Mouse (Mus musculus): Measurements from ENCODE around the gene Ntn3. TPM values are rescaled to one million over a fixed set of nuclear protein-coding genes. Genes with fewer than 3 reads are reported as not detected.

Ntn3 gene
- polyA plus RNA-seq, 1 experiment from 2014 or later = 2.0 TPM

DNA sequence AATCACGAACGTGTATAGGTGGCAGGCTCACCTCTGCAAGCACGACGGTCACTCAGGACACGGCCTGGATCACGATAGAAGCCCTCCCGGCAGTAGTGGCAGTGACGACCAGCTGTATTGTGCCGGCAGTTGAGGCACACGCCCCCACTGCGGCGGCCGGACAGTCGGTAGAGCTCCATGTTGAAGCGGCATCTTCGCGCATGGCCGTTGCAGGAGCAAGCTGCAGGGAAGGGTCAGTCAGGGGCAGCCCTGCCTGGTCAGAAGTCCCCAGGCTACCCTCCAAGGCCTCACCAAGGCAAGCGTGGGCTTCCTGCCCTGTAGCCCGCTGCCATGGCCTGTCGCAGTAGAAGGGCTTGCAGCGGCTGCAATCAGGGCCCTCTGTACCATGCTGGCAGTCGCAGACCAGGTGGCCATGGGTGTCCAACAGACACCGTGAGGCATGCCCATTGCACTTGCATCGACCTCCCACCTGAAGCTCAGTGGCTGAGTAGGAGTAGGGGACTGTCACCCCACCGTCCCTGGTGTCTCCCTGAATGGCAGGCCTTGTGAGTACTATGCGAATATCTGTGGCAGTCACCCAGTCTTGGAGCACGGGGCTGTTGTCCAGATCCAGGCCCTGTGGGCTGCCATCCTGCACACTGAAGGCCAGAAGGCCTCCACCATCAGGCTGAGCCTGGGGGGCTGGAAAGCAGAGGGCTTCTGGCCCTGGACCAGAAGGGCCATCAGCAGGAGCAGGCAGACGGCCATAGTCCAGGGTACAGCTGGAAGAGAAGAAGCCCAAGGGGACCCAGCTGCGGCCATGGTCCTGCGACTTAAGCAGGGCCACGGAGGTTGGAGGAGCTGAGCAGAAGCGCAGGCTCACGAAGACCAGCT lies 1.3 kb downstream of the Ntn3 start:
- Histone ChIP-seq H3K9ac (ENCODE audit: low read depth, low read length) (peak overlapping the region; percentile 66; the same call in 1 of the 2 replicates), H3K27ac (ENCODE audit: low read depth, low read length) (peak overlapping the region; percentile 48; the same call in 1 of the 2 replicates), H3K27me3 (ENCODE audit: control insufficient read depth, insufficient read depth, low read length) (peaks cover 32% of the 10 kb centered on the region), H3K9me3 (replicated peaks; ENCODE audit: control insufficient read depth, low read length) (no peaks in the 10 kb centered on the region), H3K36me3 (ENCODE audit: control insufficient read depth, insufficient read depth, low read length) (no peaks in the 10 kb centered on the region), H3K4me1 (ENCODE audit: control insufficient read depth, insufficient read depth, low read length) (peaks cover 67% of the 10 kb centered on the region), H3K4me2 (peak overlapping the region; percentile 97), H3K4me3 (ENCODE audit: low read depth, low read length) (peak overlapping the region; percentile 44)
- ATAC-seq (replicated peaks; ENCODE audit: insufficient number of reproducible peaks, low FRiP score, low TSS enrichment) = no peak
- 55% methylated on average over 34 of the region's 34 CpGs for WGBS (ENCODE audit: insufficient replicate concordance)

DNA sequence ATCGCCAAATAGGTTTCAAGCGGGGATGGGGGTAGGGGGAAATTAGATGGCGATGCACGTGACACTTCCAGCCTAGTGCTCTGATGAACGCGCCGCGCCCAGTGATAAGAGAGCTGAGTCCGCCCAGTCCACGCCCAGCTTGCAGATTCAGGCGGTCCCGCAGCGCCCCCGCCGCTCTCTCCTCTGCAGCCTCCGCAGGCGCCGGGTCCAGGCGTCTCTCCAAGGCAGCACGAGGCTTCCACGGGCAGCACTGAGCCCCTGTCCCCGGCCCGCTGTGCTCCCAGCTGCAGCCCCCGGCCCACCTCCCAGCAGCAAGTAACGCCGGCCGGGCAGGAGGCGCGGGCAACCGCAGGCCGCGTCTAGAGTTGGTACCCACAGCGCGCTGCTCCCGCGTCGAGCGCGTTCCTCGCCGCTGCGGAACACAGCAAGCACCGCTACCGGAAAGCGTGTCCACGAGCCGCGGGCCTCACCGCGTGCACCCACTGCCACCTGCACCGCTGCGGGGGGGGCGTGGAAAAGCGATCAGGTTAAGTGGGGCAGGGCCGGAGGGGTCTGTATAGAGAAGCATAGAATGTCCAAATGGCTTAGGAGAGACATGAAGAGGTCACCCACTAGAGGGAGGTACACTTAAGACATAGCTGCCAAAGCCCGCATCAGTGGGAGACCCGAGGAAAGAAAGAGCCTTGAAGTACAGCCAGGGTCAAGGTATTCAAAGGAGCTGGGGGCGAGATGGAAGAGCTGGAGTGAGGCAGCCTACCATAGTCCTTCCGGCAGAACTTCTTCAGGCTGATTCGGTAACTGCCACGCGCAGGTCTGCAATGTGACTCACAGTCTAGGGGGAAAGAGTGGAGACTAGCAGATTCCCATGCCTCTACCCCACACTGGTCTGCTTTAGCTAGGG lies 2.6 kb downstream of the Ntn3 start:
- H3K27me3 ChIP-seq (ENCODE audit: control insufficient read depth, insufficient read depth, low read length) = peaks cover 32% of the 10 kb centered on the region
- no peak overlapping the region for H3K27ac ChIP-seq (ENCODE audit: low read depth, low read length)
- H3K9ac ChIP-seq (ENCODE audit: low read depth, low read length) = peak overlapping the region; percentile 70
- H3K4me2 ChIP-seq = peak overlapping the region; percentile 97
- peak overlapping the region; percentile 71 for H3K4me3 ChIP-seq (ENCODE audit: low read depth, low read length)
- no peaks in the 10 kb centered on the region for H3K36me3 ChIP-seq (ENCODE audit: control insufficient read depth, insufficient read depth, low read length)
- H3K4me1 ChIP-seq (ENCODE audit: control insufficient read depth, insufficient read depth, low read length) = peaks cover 68% of the 10 kb centered on the region
- 6% methylated on average over 60 of the region's 62 CpGs for WGBS (ENCODE audit: insufficient replicate concordance)
- ATAC-seq (replicated peaks; ENCODE audit: insufficient number of reproducible peaks, low FRiP score, low TSS enrichment) = 0 out of 2 replicates have a peak, but pooled peaks have one; percentile 25
- H3K9me3 ChIP-seq (replicated peaks; ENCODE audit: control insufficient read depth, low read length) = no peaks in the 10 kb centered on the region

DNA sequence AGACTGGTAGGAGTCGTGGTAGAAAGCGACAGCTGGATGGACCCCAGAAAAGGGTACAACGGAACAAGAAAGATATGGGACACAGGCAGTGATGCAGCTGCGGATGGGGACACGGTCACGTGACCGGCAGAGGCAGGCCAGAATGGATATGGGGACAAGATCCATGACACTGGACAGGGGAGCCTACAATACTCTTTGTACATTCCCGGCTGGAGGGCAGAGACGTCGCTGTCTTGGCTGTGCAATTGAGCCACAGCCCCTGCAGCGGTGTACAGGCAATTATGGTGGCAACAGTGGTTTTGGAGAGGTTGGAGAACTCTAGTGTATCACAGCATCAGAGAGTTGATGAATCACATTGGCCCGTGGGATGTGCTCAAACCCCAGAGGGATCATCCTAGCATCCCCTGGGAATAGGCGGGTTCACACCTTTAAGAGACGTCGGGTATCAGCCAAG lies 3.4 kb downstream of the Ntn3 start:
- Histone ChIP-seq H3K4me2 (peak overlapping the region; percentile 97), H3K9ac (ENCODE audit: low read depth, low read length) (peak overlapping the region; percentile 84), H3K36me3 (ENCODE audit: control insufficient read depth, insufficient read depth, low read length) (no peaks in the 10 kb centered on the region), H3K4me3 (ENCODE audit: low read depth, low read length) (peak overlapping the region; percentile 71), H3K9me3 (replicated peaks; ENCODE audit: control insufficient read depth, low read length) (no peaks in the 10 kb centered on the region), H3K27me3 (ENCODE audit: control insufficient read depth, insufficient read depth, low read length) (peaks cover 29% of the 10 kb centered on the region), H3K27ac (ENCODE audit: low read depth, low read length) (0 out of 2 replicates have a peak overlapping the region, but pooled peaks have one; percentile 46), H3K4me1 (ENCODE audit: control insufficient read depth, insufficient read depth, low read length) (peaks cover 62% of the 10 kb centered on the region)
- 8% methylated on average over 15 of the region's 15 CpGs for WGBS (ENCODE audit: insufficient replicate concordance)
- ATAC-seq (replicated peaks; ENCODE audit: insufficient number of reproducible peaks, low FRiP score, low TSS enrichment) = 0 out of 2 replicates have a peak, but pooled peaks have one; percentile 2

DNA sequence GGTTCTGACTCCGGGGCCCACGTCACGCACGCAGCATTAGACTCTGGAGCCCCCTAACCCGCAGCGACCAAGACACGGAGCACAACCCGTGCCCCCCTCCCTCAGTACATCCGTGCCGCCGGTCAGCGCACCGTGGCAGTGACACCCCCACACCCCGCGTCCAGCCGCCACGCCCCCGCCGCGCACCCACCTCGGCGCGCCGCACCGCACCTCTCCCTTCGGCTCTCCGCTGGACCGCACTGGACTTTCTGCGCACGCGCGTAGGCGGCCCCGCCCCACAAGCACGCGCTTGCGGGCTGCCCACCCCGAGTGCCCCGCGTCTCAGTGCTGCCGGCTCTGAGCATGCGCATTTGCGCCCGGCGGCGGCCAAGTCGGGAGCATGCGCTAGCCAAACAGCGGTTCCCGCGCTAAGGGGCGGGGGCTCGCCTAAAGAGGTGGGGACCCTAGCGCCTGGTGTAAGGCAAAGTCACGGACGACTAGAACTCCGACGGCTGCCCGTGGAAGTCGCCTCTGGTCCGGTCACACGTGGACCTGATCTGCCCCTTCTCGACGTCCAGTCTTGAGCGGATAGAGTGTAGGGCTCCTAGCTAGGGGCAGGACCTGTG lies 3.9 kb downstream of the Ntn3 start, which contains the start of gene Tbc1d24:
Tbc1d24 (minus strand) TSS at position 279 of the 605 bp plus-strand sequence.
- Histone ChIP-seq H3K36me3 (ENCODE audit: control insufficient read depth, insufficient read depth, low read length) (no peaks in the 10 kb centered on the region), H3K4me1 (ENCODE audit: control insufficient read depth, insufficient read depth, low read length) (peaks cover 62% of the 10 kb centered on the region), H3K9ac (ENCODE audit: low read depth, low read length) (peak within 1 kb of the TSS; percentile 84), H3K27me3 (ENCODE audit: control insufficient read depth, insufficient read depth, low read length) (peaks cover 25% of the 10 kb centered on the region), H3K4me2 (peak within 1 kb of the TSS; percentile 97), H3K27ac (ENCODE audit: low read depth, low read length) (0 out of 2 replicates have a peak within 1 kb of the TSS, but pooled peaks have one; percentile 46), H3K4me3 (ENCODE audit: low read depth, low read length) (peak within 1 kb of the TSS; percentile 71), H3K9me3 (replicated peaks; ENCODE audit: control insufficient read depth, low read length) (no peaks in the 10 kb centered on the region)
- WGBS (ENCODE audit: insufficient replicate concordance) = 1% methylated on average over 65 of the region's 65 CpGs
- ATAC-seq (replicated peaks; ENCODE audit: insufficient number of reproducible peaks, low FRiP score, low TSS enrichment) = peak; percentile 62

DNA sequence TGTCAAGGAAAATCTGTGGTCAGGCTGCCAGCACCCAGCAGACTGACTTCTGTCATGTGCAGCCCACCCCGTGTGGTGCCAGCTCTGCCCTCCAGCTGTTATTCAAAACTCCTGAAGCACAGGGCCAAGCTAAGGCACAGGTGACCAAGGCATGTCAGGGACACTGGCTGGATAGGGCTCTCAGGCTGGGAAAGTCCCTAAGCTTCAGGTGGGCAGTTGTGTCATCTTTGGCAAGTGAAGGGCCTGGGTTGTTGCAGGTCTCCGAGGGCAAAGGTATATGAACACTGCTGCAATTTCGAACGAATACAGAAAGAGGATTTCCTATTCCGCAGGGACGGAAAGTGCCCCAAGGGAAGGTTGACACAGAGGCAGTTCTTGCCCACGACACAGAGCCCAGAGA lies 4.5 kb downstream of the Ntn3 start:
- peaks cover 25% of the 10 kb centered on the region for H3K27me3 ChIP-seq (ENCODE audit: control insufficient read depth, insufficient read depth, low read length)
- 7% methylated on average over 7 of the region's 7 CpGs for WGBS (ENCODE audit: insufficient replicate concordance)
- no peak for ATAC-seq (replicated peaks; ENCODE audit: insufficient number of reproducible peaks, low FRiP score, low TSS enrichment)

DNA sequence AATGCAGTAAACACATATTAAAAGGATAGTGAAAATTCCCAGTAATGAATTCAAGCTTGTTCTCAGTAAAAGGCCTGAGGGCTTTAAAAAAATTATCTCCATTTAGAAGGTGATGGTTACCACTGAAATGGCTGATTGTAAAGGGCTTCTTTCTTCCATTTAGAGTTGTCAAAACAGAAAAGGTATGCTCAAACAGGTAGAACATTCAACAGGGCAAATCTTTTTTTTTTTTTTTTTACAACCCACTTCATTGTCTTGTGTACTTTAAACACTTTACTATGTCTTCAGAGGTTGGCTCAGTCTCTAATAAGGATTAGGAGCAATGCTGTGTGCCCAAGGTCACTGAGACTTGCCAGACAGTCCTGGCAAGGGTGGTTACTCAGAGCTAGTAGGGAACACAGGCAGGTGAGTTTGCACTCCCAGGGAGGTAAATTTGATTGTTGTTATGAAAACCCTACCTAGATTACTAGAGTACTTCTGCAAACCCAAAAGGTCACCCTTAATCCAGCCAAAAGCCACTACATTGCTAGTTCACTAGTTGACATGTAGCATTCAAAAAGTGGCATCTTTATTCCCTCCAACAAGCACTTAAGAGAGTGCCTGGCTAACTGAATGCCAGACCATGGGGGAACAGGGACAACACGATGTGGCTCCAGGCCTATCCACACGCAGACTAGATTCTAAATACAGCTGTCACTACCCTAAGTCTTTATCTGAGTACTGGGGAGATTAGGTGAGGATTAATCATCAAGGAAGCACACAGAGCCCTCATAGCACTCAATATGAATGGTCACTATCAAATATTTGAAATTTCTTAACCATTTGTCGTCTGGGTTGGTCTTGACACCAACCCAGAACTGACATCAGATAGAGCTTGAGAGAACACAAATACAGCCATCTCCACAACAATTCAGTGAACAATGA lies 5.5 kb downstream of the Ntn3 start:
- peak overlapping the region; percentile 97 for H3K4me2 ChIP-seq
- H3K9ac ChIP-seq (ENCODE audit: low read depth, low read length) = no peak overlapping the region; the same call in 1 of the 2 replicates
- H3K4me3 ChIP-seq (ENCODE audit: low read depth, low read length) = no peak overlapping the region
- ATAC-seq (replicated peaks; ENCODE audit: insufficient number of reproducible peaks, low FRiP score, low TSS enrichment) = no peak
- peaks cover 22% of the 10 kb centered on the region for H3K27me3 ChIP-seq (ENCODE audit: control insufficient read depth, insufficient read depth, low read length)
- H3K27ac ChIP-seq (ENCODE audit: low read depth, low read length) = peak overlapping the region; percentile 29; the same call in 1 of the 2 replicates
- peaks cover 70% of the 10 kb centered on the region for H3K4me1 ChIP-seq (ENCODE audit: control insufficient read depth, insufficient read depth, low read length)
- 62% methylated on average over 3 of the region's 3 CpGs for WGBS (ENCODE audit: insufficient replicate concordance)
- H3K36me3 ChIP-seq (ENCODE audit: control insufficient read depth, insufficient read depth, low read length) = no peaks in the 10 kb centered on the region
- H3K9me3 ChIP-seq (replicated peaks; ENCODE audit: control insufficient read depth, low read length) = no peaks in the 10 kb centered on the region

More for the DNA sequence above, 4.5 kb downstream of the Ntn3 start:
- H3K4me1 ChIP-seq (ENCODE audit: control insufficient read depth, insufficient read depth, low read length) = peaks cover 66% of the 10 kb centered on the region
- no peaks in the 10 kb centered on the region for H3K36me3 ChIP-seq (ENCODE audit: control insufficient read depth, insufficient read depth, low read length)
- peak overlapping the region; percentile 97 for H3K4me2 ChIP-seq
- H3K4me3 ChIP-seq (ENCODE audit: low read depth, low read length) = peak overlapping the region; percentile 71
- H3K9me3 ChIP-seq (replicated peaks; ENCODE audit: control insufficient read depth, low read length) = no peaks in the 10 kb centered on the region
- H3K9ac ChIP-seq (ENCODE audit: low read depth, low read length) = peak overlapping the region; percentile 84
- H3K27ac ChIP-seq (ENCODE audit: low read depth, low read length) = 0 out of 2 replicates have a peak overlapping the region, but pooled peaks have one; percentile 10

DNA sequence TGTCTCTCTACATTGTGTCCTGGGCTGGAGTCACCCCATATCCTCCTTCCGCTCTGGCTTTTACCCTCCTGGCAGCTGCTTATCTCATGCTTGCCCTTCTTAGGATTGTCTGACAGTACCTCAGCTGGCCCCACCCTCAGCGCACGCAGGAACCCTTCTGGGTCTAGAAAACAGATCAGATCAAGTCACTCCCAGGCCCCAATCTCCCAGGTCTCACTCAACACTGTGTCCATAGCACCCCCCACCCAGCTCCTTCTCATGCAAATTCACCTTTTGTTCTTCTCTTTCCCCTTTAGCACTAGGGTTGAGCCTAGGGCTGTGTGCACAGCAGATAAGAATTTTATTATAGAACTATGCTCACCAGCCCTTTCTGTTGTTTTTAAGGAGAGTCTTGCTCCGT lies 6.3 kb downstream of the Ntn3 start:
- no peak for ATAC-seq (replicated peaks; ENCODE audit: insufficient number of reproducible peaks, low FRiP score, low TSS enrichment)
- H3K4me2 ChIP-seq = peak overlapping the region; percentile 23
- no peak overlapping the region for H3K4me3 ChIP-seq (ENCODE audit: low read depth, low read length)
- H3K36me3 ChIP-seq (ENCODE audit: control insufficient read depth, insufficient read depth, low read length) = no peaks in the 10 kb centered on the region
- peak overlapping the region; percentile 29; the same call in 1 of the 2 replicates for H3K27ac ChIP-seq (ENCODE audit: low read depth, low read length)
- H3K4me1 ChIP-seq (ENCODE audit: control insufficient read depth, insufficient read depth, low read length) = peaks cover 63% of the 10 kb centered on the region
- no peaks in the 10 kb centered on the region for H3K9me3 ChIP-seq (replicated peaks; ENCODE audit: control insufficient read depth, low read length)
- 25% methylated on average over 4 of the region's 4 CpGs for WGBS (ENCODE audit: insufficient replicate concordance)
- H3K9ac ChIP-seq (ENCODE audit: low read depth, low read length) = no peak overlapping the region
- peaks cover 20% of the 10 kb centered on the region for H3K27me3 ChIP-seq (ENCODE audit: control insufficient read depth, insufficient read depth, low read length)

All from heart, embryonic 11.5 days (tissue).